Mouse (Mus musculus): ENCODE measurements at regions not wholly inside any gene's neighbourhood (a gene's known extent, or its start where the extent isn't known, plus 50 kb on each side); places are given as distances from the start of the nearest gene placed in this dataset.
"Not testable (repeated sequence)": the region's sequence is repeated elsewhere in the genome, so short reads cannot be mapped to it uniquely, and the experiment has no call there.

- not testable (repeated sequence) for H3K4me3 ChIP-seq (ENCODE audit: low read length); ATAC-seq (replicated peaks; ENCODE audit: extremely low read depth, insufficient read depth, low FRiP score); H3K4me1 ChIP-seq (ENCODE audit: control insufficient read depth, insufficient read depth, low read length); H3K9ac ChIP-seq (ENCODE audit: low read length); H3K9me3 ChIP-seq (replicated peaks; ENCODE audit: control insufficient read depth, low read length); H3K4me2 ChIP-seq (ENCODE audit: low read depth, low read length); H3K36me3 ChIP-seq (ENCODE audit: control insufficient read depth, insufficient read depth); H3K27ac ChIP-seq (ENCODE audit: low read length); H3K27me3 ChIP-seq (ENCODE audit: control insufficient read depth, insufficient read depth, low read length)
- 73% methylated on average over 3 of the region's 3 CpGs for whole genome bisulfite sequencing
Observed at GRCm38 (mm10) chrX:19341231-19342007, 139.7 kb downstream of the Tex13c3 start.

- Histone ChIP-seq H3K27ac (ENCODE audit: low read length) (no peak overlapping the region), H3K9ac (ENCODE audit: low read length) (no peak overlapping the region), H3K4me2 (ENCODE audit: low read depth, low read length) (no peak overlapping the region), H3K4me1 (ENCODE audit: control insufficient read depth, insufficient read depth, low read length) (no peaks in the 10 kb centered on the region), H3K36me3 (ENCODE audit: control insufficient read depth, insufficient read depth) (no peaks in the 10 kb centered on the region), H3K27me3 (ENCODE audit: control insufficient read depth, insufficient read depth, low read length) (no peaks in the 10 kb centered on the region), H3K9me3 (replicated peaks; ENCODE audit: control insufficient read depth, low read length) (no peaks in the 10 kb centered on the region), H3K4me3 (ENCODE audit: low read length) (no peak overlapping the region)
- no peak for ATAC-seq (replicated peaks; ENCODE audit: extremely low read depth, insufficient read depth, low FRiP score)
- WGBS = 64% methylated on average over 2 of the region's 2 CpGs
Observed at GRCm38 (mm10) chrX:19313286-19313685, 167.8 kb downstream of the Tex13c3 start.

- 48% methylated on average over 1 of the region's 1 CpGs for WGBS
- no peak for ATAC-seq (replicated peaks; ENCODE audit: extremely low read depth, insufficient read depth, low FRiP score)
Observed at GRCm38 (mm10) chrX:19311809-19312559, 169.1 kb downstream of the Tex13c3 start.

GRCm38 (mm10) chrX:19311377-19311776 lies 169.7 kb downstream of the Tex13c3 start:
- no peaks in the 10 kb centered on the region for H3K27me3 ChIP-seq (ENCODE audit: control insufficient read depth, insufficient read depth, low read length)
- H3K27ac ChIP-seq (ENCODE audit: low read length) = no peak overlapping the region
- WGBS = 31% methylated on average over 1 of the region's 1 CpGs
- H3K4me1 ChIP-seq (ENCODE audit: control insufficient read depth, insufficient read depth, low read length) = no peaks in the 10 kb centered on the region
- H3K4me2 ChIP-seq (ENCODE audit: low read depth, low read length) = no peak overlapping the region
- H3K4me3 ChIP-seq (ENCODE audit: low read length) = no peak overlapping the region
- no peaks in the 10 kb centered on the region for H3K9me3 ChIP-seq (replicated peaks; ENCODE audit: control insufficient read depth, low read length)
- no peak overlapping the region for H3K9ac ChIP-seq (ENCODE audit: low read length)
- H3K36me3 ChIP-seq (ENCODE audit: control insufficient read depth, insufficient read depth) = no peaks in the 10 kb centered on the region
- ATAC-seq (replicated peaks; ENCODE audit: extremely low read depth, insufficient read depth, low FRiP score) = no peak

More at GRCm38 (mm10) chrX:19311809-19312559, 169.1 kb downstream of the Tex13c3 start:
- H3K4me1 ChIP-seq (ENCODE audit: control insufficient read depth, insufficient read depth, low read length) = no peaks in the 10 kb centered on the region
- no peak overlapping the region for H3K4me2 ChIP-seq (ENCODE audit: low read depth, low read length)
- H3K9me3 ChIP-seq (replicated peaks; ENCODE audit: control insufficient read depth, low read length) = no peaks in the 10 kb centered on the region
- no peak overlapping the region for H3K4me3 ChIP-seq (ENCODE audit: low read length)
- H3K27ac ChIP-seq (ENCODE audit: low read length) = no peak overlapping the region
- H3K27me3 ChIP-seq (ENCODE audit: control insufficient read depth, insufficient read depth, low read length) = no peaks in the 10 kb centered on the region
- H3K9ac ChIP-seq (ENCODE audit: low read length) = no peak overlapping the region
- no peaks in the 10 kb centered on the region for H3K36me3 ChIP-seq (ENCODE audit: control insufficient read depth, insufficient read depth)

GRCm38 (mm10) chrX:19288171-19288570 lies 192.9 kb downstream of the Tex13c3 start:
- H3K9me3 ChIP-seq (replicated peaks; ENCODE audit: control insufficient read depth, low read length) = peaks cover 7% of the 10 kb centered on the region; the same call in 1 of the 2 replicates
- ATAC-seq (replicated peaks; ENCODE audit: extremely low read depth, insufficient read depth, low FRiP score) = no peak
- no peak overlapping the region for H3K9ac ChIP-seq (ENCODE audit: low read length)

GRCm38 (mm10) chrX:19286431-19286830 lies 194.7 kb downstream of the Tex13c3 start:
- H3K27me3 ChIP-seq (ENCODE audit: control insufficient read depth, insufficient read depth, low read length) = no peaks in the 10 kb centered on the region
- H3K4me3 ChIP-seq (ENCODE audit: low read length) = no peak overlapping the region
- H3K27ac ChIP-seq (ENCODE audit: low read length) = no peak overlapping the region
- ATAC-seq (replicated peaks; ENCODE audit: extremely low read depth, insufficient read depth, low FRiP score) = no peak
- H3K9ac ChIP-seq (ENCODE audit: low read length) = no peak overlapping the region
- no peaks in the 10 kb centered on the region for H3K36me3 ChIP-seq (ENCODE audit: control insufficient read depth, insufficient read depth)
- H3K9me3 ChIP-seq (replicated peaks; ENCODE audit: control insufficient read depth, low read length) = peaks cover 7% of the 10 kb centered on the region; the same call in 1 of the 2 replicates
- 75% methylated on average over 5 of the region's 5 CpGs for WGBS
- H3K4me1 ChIP-seq (ENCODE audit: control insufficient read depth, insufficient read depth, low read length) = no peaks in the 10 kb centered on the region
- H3K4me2 ChIP-seq (ENCODE audit: low read depth, low read length) = no peak overlapping the region

More at GRCm38 (mm10) chrX:19288171-19288570, 192.9 kb downstream of the Tex13c3 start:
- Histone ChIP-seq H3K36me3 (ENCODE audit: control insufficient read depth, insufficient read depth) (no peaks in the 10 kb centered on the region), H3K27me3 (ENCODE audit: control insufficient read depth, insufficient read depth, low read length) (no peaks in the 10 kb centered on the region), H3K27ac (ENCODE audit: low read length) (no peak overlapping the region), H3K4me3 (ENCODE audit: low read length) (no peak overlapping the region), H3K4me2 (ENCODE audit: low read depth, low read length) (no peak overlapping the region), H3K4me1 (ENCODE audit: control insufficient read depth, insufficient read depth, low read length) (no peaks in the 10 kb centered on the region)
- 76% methylated on average over 2 of the region's 2 CpGs for WGBS

- no peaks in the 10 kb centered on the region for H3K36me3 ChIP-seq (ENCODE audit: control insufficient read depth, insufficient read depth)
- H3K4me3 ChIP-seq (ENCODE audit: low read length) = no peak overlapping the region
- 57% methylated on average over 4 of the region's 4 CpGs for WGBS
- no peak overlapping the region for H3K27ac ChIP-seq (ENCODE audit: low read length)
- H3K4me1 ChIP-seq (ENCODE audit: control insufficient read depth, insufficient read depth, low read length) = no peaks in the 10 kb centered on the region
- no peak for ATAC-seq (replicated peaks; ENCODE audit: extremely low read depth, insufficient read depth, low FRiP score)
- H3K4me2 ChIP-seq (ENCODE audit: low read depth, low read length) = no peak overlapping the region
- no peaks in the 10 kb centered on the region for H3K27me3 ChIP-seq (ENCODE audit: control insufficient read depth, insufficient read depth, low read length)
- H3K9ac ChIP-seq (ENCODE audit: low read length) = no peak overlapping the region
- peaks cover 7% of the 10 kb centered on the region; the same call in 1 of the 2 replicates for H3K9me3 ChIP-seq (replicated peaks; ENCODE audit: control insufficient read depth, low read length)
Observed at GRCm38 (mm10) chrX:19285773-19286172, 195.3 kb downstream of the Tex13c3 start.

GRCm38 (mm10) chrX:19283078-19283477 lies 198.0 kb downstream of the Tex13c3 start:
- Histone ChIP-seq H3K4me3 (ENCODE audit: low read length) (no peak overlapping the region), H3K27me3 (ENCODE audit: control insufficient read depth, insufficient read depth, low read length) (no peaks in the 10 kb centered on the region), H3K27ac (ENCODE audit: low read length) (no peak overlapping the region), H3K4me2 (ENCODE audit: low read depth, low read length) (no peak overlapping the region), H3K9ac (ENCODE audit: low read length) (no peak overlapping the region), H3K4me1 (ENCODE audit: control insufficient read depth, insufficient read depth, low read length) (no peaks in the 10 kb centered on the region), H3K9me3 (replicated peaks; ENCODE audit: control insufficient read depth, low read length) (no peaks in the 10 kb centered on the region), H3K36me3 (ENCODE audit: control insufficient read depth, insufficient read depth) (no peaks in the 10 kb centered on the region)
- 59% methylated on average over 3 of the region's 3 CpGs for WGBS
- no peak for ATAC-seq (replicated peaks; ENCODE audit: extremely low read depth, insufficient read depth, low FRiP score)

- no peaks in the 10 kb centered on the region for H3K36me3 ChIP-seq (ENCODE audit: control insufficient read depth, insufficient read depth)
- H3K9me3 ChIP-seq (replicated peaks; ENCODE audit: control insufficient read depth, low read length) = no peaks in the 10 kb centered on the region
- no peak overlapping the region for H3K9ac ChIP-seq (ENCODE audit: low read length)
- no peaks in the 10 kb centered on the region for H3K4me1 ChIP-seq (ENCODE audit: control insufficient read depth, insufficient read depth, low read length)
- H3K4me3 ChIP-seq (ENCODE audit: low read length) = no peak overlapping the region
- no peak for ATAC-seq (replicated peaks; ENCODE audit: extremely low read depth, insufficient read depth, low FRiP score)
- no peaks in the 10 kb centered on the region for H3K27me3 ChIP-seq (ENCODE audit: control insufficient read depth, insufficient read depth, low read length)
- no peak overlapping the region for H3K27ac ChIP-seq (ENCODE audit: low read length)
- no peak overlapping the region for H3K4me2 ChIP-seq (ENCODE audit: low read depth, low read length)
Observed at GRCm38 (mm10) chrX:19264237-19264636, 216.9 kb downstream of the Tex13c3 start.

Measured in heart, embryonic 16.5 days (tissue).